Mouse (Mus musculus) hindbrain, embryonic 11.5 days (tissue): ENCODE data around the gene Mief2. TPM values are rescaled to one million over a fixed set of nuclear protein-coding genes. Genes with fewer than 3 reads are reported as not detected.

ENCODE experiments used
- ATAC-seq: fragments of 200-750 bp; cut with Nextera tagmentation; 2 replicates; pipeline ENCODE4 v1.8.0; 2017; ENCODE audit warnings: mild to moderate bottlenecking, moderate TSS enrichment, moderate library complexity; ENCODE audit not compliant: low FRiP score
- DNase-seq: peaks from one replicate; pipeline ENCODE4 v3.0.0-alpha.2; 2015; ENCODE audit warnings: low spot score
- H3K27ac ChIP-seq: fragments of 300-500 bp; sonication (generic); 2 replicates; pipeline ENCODE4 v1.5.1; 2014; ENCODE audit warnings: mild to moderate bottlenecking, low read depth, low read length
- H3K27me3 ChIP-seq: fragments of 300-500 bp; sonication (generic); 2 replicates; pipeline ENCODE4 v1.6.1; 2014; ENCODE audit warnings: mild to moderate bottlenecking, low read length, moderate library complexity, mixed read lengths; ENCODE audit not compliant: control insufficient read depth, insufficient read depth
- H3K36me3 ChIP-seq: fragments of 300-500 bp; sonication (generic); 2 replicates; pipeline ENCODE4 v1.6.1; 2014; ENCODE audit warnings: mild to moderate bottlenecking, low read length, moderate library complexity, mixed read lengths; ENCODE audit not compliant: control insufficient read depth, insufficient read depth
- H3K4me1 ChIP-seq: fragments of 300-500 bp; sonication (generic); replicated peaks from 2 replicates; pipeline ENCODE4 v1.6.1; 2014; ENCODE audit warnings: low read length, mixed read lengths; ENCODE audit not compliant: control insufficient read depth, insufficient read depth
- H3K4me2 ChIP-seq: fragments of 300-500 bp; sonication (generic); replicated peaks from 2 replicates; pipeline ENCODE4 v1.6.1; 2014; ENCODE audit warnings: mild to moderate bottlenecking, low read depth, low read length
- H3K4me3 ChIP-seq: fragments of 300-500 bp; sonication (generic); 2 replicates; pipeline ENCODE4 v1.5.1; 2014; ENCODE audit warnings: low read depth, low read length
- H3K9ac ChIP-seq: fragments of 300-500 bp; sonication (generic); 2 replicates; pipeline ENCODE4 v1.6.1; 2014; ENCODE audit warnings: low read depth, low read length
- H3K9me3 ChIP-seq: fragments of 300-500 bp; sonication (generic); 2 replicates; pipeline ENCODE4 v1.6.1; 2016; ENCODE audit warnings: low read length; ENCODE audit not compliant: control insufficient read depth
- WGBS: fragments of 180-500 bp; shearing (Covaris S2); extraction: QIAGEN DNeasy Blood & Tissue Kit; methylation state at CpG from one replicate; pipeline ENCODE4 v1.1.7; 2014; 5-methylcytosine and 5-hydroxymethylcytosine counted together
- polyA plus RNA-seq: library from polyadenylated mRNA; unstranded; fragments of >200 nt; fragmentation: Nextera tagmentation; extraction: Ambion mirVana; gene quantifications from 2 replicates; pipeline ENCODE4 v1.2.1, GENCODE M21; 2014

Mief2 gene
- polyA plus RNA-seq, 1 experiment from 2014 or later: 12.0 TPM

GRCm38 (mm10) chr11:60704023-60704880, 23.9 kb upstream of the Mief2 start:
- Histone ChIP-seq H3K27ac (no peak overlapping the region), H3K36me3 (peaks cover 24% of the 10 kb centered on the region), H3K9ac (no peak overlapping the region), H3K4me1 (peaks cover 10% of the 10 kb centered on the region), H3K27me3 (no peaks in the 10 kb centered on the region), H3K4me2 (no peak overlapping the region), H3K4me3 (no peak overlapping the region), H3K9me3 (no peaks in the 10 kb centered on the region)
- no peak for ATAC-seq
- no peak for DNase-seq
- WGBS: 96% methylated on average over 19 of the region's 19 CpGs

GRCm38 (mm10) chr11:60705255-60705654, 22.9 kb upstream of the Mief2 start:
- no peak overlapping the region for H3K4me3 ChIP-seq
- no peak overlapping the region for H3K27ac ChIP-seq
- DNase-seq: no peak
- H3K9me3 ChIP-seq: no peaks in the 10 kb centered on the region
- H3K4me2 ChIP-seq: no peak overlapping the region
- peaks cover 27% of the 10 kb centered on the region for H3K36me3 ChIP-seq
- no peaks in the 10 kb centered on the region for H3K27me3 ChIP-seq
- 98% methylated on average over 3 of the region's 3 CpGs for WGBS
- peaks cover 10% of the 10 kb centered on the region for H3K4me1 ChIP-seq
- H3K9ac ChIP-seq: no peak overlapping the region
- no peak for ATAC-seq

GRCm38 (mm10) chr11:60706076-60706475, 22.1 kb upstream of the Mief2 start:
- H3K4me2 ChIP-seq: no peak overlapping the region
- H3K4me1 ChIP-seq: peaks cover 7% of the 10 kb centered on the region
- WGBS: 92% methylated on average over 7 of the region's 7 CpGs
- no peaks in the 10 kb centered on the region for H3K27me3 ChIP-seq
- H3K27ac ChIP-seq: no peak overlapping the region
- H3K36me3 ChIP-seq: peaks cover 30% of the 10 kb centered on the region
- no peak overlapping the region for H3K4me3 ChIP-seq
- ATAC-seq: no peak
- DNase-seq: no peak
- no peak overlapping the region for H3K9ac ChIP-seq
- H3K9me3 ChIP-seq: no peaks in the 10 kb centered on the region

- Histone ChIP-seq H3K27ac (no peak overlapping the region), H3K4me1 (peaks cover under 1% of the 10 kb centered on the region; the same call in 1 of the 2 replicates), H3K36me3 (peaks cover 38% of the 10 kb centered on the region), H3K4me2 (no peak overlapping the region), H3K4me3 (no peak overlapping the region), H3K9me3 (no peaks in the 10 kb centered on the region), H3K27me3 (no peaks in the 10 kb centered on the region), H3K9ac (no peak overlapping the region)
- 90% methylated on average over 14 of the region's 14 CpGs for WGBS
- DNase-seq (no peak), ATAC-seq (no peak)
Observed at GRCm38 (mm10) chr11:60706696-60707480, 21.3 kb upstream of the Mief2 start.

- H3K4me2 ChIP-seq: no peak overlapping the region
- H3K4me3 ChIP-seq: no peak overlapping the region
- H3K27me3 ChIP-seq: no peaks in the 10 kb centered on the region
- DNase-seq (no peak), ATAC-seq (no peak)
- H3K9ac ChIP-seq: no peak overlapping the region
- H3K27ac ChIP-seq: no peak overlapping the region
- no peaks in the 10 kb centered on the region; the same call in 1 of the 2 replicates for H3K4me1 ChIP-seq
- H3K36me3 ChIP-seq: peaks cover 41% of the 10 kb centered on the region
- 84% methylated on average over 3 of the region's 3 CpGs for WGBS
- no peaks in the 10 kb centered on the region for H3K9me3 ChIP-seq
Observed at GRCm38 (mm10) chr11:60707672-60708071, 20.5 kb upstream of the Mief2 start.

GRCm38 (mm10) chr11:60708631-60709030, 19.6 kb upstream of the Mief2 start:
- H3K4me3 ChIP-seq: no peak overlapping the region
- ATAC-seq: no peak
- no peak for DNase-seq
- H3K4me1 ChIP-seq: no peaks in the 10 kb centered on the region
- no peaks in the 10 kb centered on the region for H3K27me3 ChIP-seq
- peaks cover 49% of the 10 kb centered on the region for H3K36me3 ChIP-seq
- WGBS: 92% methylated on average over 10 of the region's 10 CpGs
- H3K9ac ChIP-seq: no peak overlapping the region
- H3K9me3 ChIP-seq: no peaks in the 10 kb centered on the region
- H3K4me2 ChIP-seq: no peak overlapping the region
- no peak overlapping the region for H3K27ac ChIP-seq

GRCm38 (mm10) chr11:60709481-60710465, 18.4 kb upstream of the Mief2 start:
- no peak for DNase-seq
- 93% methylated on average over 45 of the region's 45 CpGs for WGBS

GRCm38 (mm10) chr11:60711218-60711617, 17.0 kb upstream of the Mief2 start:
- no peak overlapping the region for H3K9ac ChIP-seq
- peaks cover 51% of the 10 kb centered on the region for H3K36me3 ChIP-seq
- H3K27me3 ChIP-seq: no peaks in the 10 kb centered on the region
- no peaks in the 10 kb centered on the region for H3K4me1 ChIP-seq
- H3K4me2 ChIP-seq: no peak overlapping the region
- H3K27ac ChIP-seq: no peak overlapping the region
- WGBS: 94% methylated on average over 17 of the region's 17 CpGs
- no peak for ATAC-seq
- DNase-seq: no peak
- no peak overlapping the region for H3K4me3 ChIP-seq
- no peaks in the 10 kb centered on the region for H3K9me3 ChIP-seq

More at GRCm38 (mm10) chr11:60709481-60710465, 18.4 kb upstream of the Mief2 start:
- Histone ChIP-seq H3K27me3 (no peaks in the 10 kb centered on the region), H3K4me1 (no peaks in the 10 kb centered on the region), H3K4me2 (no peak overlapping the region), H3K27ac (no peak overlapping the region), H3K9ac (no peak overlapping the region), H3K9me3 (no peaks in the 10 kb centered on the region), H3K4me3 (no peak overlapping the region), H3K36me3 (peaks cover 55% of the 10 kb centered on the region)
- ATAC-seq: no peak
